Mouse (Mus musculus) right cerebral cortex, postnatal 4 days (tissue): ENCODE data around the gene Dtnb.

ENCODE experiments used
- DNase-seq: peaks from one replicate; pipeline ENCODE4 v3.0.0-alpha.2; 2022

Dtnb gene

GRCm38 (mm10) chr12:3573410-3573809, 1.2 kb downstream of the Dtnb start:
- no peak for DNase-seq

GRCm38 (mm10) chr12:3574670-3575069, 2.5 kb downstream of the Dtnb start:
- DNase-seq, result no peak

- no peak for DNase-seq
These were observed 7.9 kb downstream of the Dtnb start for GRCm38 (mm10) chr12:3579958-3580530.

- DNase-seq, result no peak
These were observed 10.4 kb downstream of the Dtnb start for GRCm38 (mm10) chr12:3582604-3583003.

DNA sequence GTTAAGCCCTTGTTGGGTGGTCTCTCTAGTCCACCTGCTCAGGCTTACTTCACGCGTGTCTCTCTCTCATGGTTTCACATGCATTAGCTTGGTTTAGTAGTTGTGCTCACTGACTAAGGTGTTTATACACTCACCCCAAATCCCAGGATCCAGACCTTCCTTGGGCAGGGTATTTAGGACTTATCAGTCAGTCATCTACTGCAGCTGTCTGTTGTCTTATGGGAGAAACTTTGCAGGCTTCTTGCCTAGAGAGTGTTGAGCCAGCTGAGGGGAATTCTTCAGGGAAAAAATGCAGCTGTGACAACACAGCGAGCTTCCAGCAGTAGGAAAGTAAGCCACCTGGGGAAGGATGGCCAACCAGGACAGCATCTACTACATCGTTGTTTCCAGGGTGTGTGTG, 13.3 kb downstream of the Dtnb start:
- DNase-seq, result no peak

DNA sequence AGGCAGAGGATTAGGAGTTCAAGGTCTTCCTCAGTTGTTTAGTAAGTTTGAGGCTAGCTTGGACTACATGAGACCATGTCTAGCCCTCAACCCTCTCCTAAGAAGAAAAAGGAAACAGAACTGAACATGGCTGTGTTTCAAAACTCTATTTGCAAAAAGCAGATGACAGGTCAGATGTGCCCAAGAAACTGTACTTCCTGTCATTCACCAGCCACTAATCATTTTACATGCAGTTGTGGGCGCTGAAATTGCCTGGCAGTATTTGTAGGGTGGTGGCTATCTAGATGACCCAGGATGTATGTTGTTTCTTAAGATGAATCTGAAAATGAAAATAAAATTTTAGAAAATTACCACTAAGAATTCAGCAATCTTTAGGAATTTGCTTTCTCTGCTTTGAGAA, 14.8 kb downstream of the Dtnb start:
- DNase-seq, result no peak

DNA sequence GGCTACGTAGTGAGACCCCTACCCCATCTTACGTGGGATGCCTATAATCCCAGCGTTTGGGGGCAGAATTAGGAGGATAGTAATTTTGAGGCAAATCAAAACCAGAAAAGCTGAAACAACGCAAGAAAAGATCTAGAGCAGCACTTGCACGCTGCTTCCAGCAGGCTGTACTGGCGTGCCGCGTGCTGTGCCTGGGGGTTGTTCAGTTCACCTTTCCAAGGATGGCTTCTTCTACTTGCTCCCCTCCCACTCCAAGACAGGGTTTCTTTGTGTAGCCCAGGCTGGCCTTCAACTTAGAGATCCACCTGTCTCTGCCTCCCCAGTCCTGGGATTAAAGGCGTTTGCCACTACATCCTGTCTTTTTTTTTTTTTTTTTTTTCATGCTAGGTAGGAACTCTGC, 17.9 kb downstream of the Dtnb start:
- no peak for DNase-seq

DNA sequence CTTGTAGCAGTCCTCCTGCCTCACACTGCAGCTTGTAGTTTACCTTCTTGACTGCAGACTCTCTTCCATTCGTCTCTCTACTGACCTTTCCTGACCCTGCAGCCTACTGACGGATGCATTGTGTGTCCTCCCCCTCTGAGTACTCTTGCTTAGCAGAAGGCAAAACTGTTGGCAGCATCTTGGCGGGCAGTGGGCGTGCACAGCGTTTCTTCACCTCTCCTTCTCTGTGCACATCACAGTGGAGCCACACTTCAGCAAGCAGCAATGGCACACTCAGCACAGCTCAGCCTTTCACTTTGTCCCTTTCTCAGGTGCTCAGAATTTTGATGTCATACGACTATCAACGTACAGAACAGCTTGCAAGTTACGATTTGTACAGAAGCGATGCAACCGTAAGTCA, 19.4 kb downstream of the Dtnb start:
- DNase-seq, result no peak

- no peak for DNase-seq
These were observed 30.6 kb downstream of the Dtnb start for GRCm38 (mm10) chr12:3602786-3603185.

GRCm38 (mm10) chr12:3606202-3606601, 34.0 kb downstream of the Dtnb start:
- no peak for DNase-seq

GRCm38 (mm10) chr12:3609747-3610146, 37.6 kb downstream of the Dtnb start:
- DNase-seq, result no peak

DNA sequence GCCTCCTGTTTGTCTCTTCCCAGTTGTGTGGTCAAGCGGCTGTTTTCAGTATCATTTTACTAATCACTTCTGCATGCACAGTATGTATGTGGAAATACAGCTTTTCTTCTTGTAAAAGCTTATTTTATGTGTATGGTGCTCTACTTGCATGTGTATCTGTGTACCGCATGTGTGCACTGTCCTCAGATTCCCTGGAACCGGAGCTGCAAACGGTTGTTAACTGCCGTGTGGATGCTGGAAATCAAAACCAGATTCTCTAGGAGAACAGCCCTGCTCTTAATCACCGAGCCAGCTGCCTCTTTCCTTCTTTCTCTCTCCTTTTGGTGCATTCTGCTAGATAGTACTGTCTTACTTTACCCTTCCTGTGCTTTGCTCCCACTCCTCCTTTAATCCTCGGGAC, 39.7 kb downstream of the Dtnb start:
- DNase-seq, result no peak

DNA sequence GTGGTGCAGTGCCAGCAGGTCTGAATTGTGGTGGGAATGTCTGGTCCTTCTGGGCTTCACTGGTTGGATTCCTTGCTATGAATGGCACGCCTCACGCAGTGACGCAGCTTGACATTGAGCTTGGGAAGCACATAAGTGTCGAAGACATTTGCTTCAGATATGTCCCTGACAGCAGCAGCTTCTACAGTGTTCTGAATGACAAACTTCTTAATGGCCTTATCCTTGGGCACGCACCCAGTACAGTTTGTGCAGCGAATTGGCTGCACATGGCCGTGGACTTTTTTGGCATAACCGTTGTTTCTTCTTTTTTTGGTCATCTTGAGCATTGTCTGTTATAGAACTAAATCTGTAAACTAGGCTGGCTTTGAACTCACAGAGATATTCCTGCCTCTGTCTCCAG, 42.9 kb downstream of the Dtnb start:
- DNase-seq, result no peak

DNA sequence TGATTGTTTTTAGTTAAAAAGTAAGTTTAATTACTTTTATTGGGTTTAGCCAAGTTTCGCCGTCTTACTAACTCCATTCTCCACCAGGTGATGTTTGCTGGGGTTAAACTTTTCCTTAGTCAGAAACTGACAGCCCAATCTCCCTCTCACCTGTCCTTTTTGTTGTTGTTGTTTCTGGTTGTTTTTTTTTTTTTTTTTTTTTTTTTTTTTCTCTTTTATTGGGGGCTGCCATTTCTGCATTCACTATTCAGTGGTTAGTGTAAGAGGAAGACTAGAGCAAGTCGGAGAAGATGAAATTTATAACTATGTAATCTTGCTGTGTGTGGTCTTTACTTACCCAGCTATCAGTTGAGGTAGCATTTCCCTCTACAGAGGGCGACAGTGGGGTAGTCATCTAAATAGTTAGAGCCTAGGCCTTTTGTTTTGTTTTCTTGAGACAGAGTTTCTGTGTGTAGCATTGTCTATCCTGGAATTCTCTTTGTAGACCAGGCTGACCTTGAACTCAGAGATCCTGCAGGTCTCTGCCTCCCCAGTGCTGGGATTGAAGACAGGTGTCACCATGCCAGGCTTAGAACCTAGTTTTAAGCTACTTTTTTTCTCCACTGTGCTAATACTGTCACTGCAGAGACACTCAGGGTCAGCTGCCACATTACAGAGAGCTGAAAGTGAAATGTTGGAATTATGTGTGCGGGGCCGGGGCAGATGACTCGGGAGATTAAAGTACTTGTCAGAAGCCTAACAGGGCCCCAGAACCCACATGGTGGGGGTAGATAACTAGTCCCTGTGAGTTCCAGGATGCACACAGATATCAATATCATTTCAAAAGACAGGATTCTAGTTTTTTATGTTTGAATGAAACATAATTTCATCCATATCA, 46.2 kb downstream of the Dtnb start:
- DNase-seq, result no peak

- no peak for DNase-seq
These were observed 46.8 kb downstream of the Dtnb start for GRCm38 (mm10) chr12:3619021-3619367.

GRCm38 (mm10) chr12:3626880-3627279, 54.7 kb downstream of the Dtnb start:
- DNase-seq, result no peak

DNA sequence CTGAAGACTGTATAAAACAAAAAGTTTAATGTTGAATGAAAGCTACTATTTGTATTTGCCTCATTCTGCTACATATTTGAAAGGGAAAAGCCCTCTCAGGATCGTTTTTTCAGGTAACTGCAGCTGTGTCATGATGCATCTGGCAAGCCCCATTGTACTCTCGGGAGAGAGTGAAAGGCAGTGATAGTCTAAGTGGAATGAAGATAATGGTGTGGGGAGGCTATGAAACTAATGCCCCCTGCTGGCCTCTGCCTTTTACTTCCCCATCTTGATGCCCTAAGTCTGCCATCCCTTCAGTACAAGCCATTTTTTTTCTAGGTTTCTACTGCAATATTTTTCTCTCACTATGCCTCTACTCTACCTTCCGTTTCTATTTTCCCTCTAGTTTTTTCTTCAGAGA, 69.8 kb downstream of the Dtnb start:
- no peak for DNase-seq

DNA sequence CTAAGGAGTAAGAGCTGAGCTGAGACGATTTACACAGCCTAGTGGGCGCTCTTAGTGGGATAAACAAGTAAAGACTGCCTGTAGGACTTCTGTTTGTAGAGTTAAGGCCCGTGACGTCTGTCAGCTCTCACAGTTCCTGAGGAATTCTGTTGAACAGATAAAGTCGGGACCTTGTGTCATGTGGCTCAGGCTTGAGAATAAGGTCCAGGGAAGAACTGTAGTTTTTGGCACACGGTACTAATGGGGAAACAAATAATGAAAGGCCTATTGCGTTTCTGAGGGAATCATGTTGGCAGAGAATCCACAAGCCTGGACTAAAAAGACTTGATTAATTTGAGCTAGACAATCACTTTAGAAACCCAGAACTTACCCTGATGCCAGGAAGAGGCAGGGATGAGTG, 84.6 kb downstream of the Dtnb start:
- DNase-seq, result no peak

- no peak for DNase-seq
These were observed 85.1 kb downstream of the Dtnb start for GRCm38 (mm10) chr12:3657234-3657633.

- no peak for DNase-seq
These were observed 85.6 kb downstream of the Dtnb start for GRCm38 (mm10) chr12:3657786-3658185.

- no peak for DNase-seq
These were observed 87.6 kb downstream of the Dtnb start for GRCm38 (mm10) chr12:3659554-3660311.

DNA sequence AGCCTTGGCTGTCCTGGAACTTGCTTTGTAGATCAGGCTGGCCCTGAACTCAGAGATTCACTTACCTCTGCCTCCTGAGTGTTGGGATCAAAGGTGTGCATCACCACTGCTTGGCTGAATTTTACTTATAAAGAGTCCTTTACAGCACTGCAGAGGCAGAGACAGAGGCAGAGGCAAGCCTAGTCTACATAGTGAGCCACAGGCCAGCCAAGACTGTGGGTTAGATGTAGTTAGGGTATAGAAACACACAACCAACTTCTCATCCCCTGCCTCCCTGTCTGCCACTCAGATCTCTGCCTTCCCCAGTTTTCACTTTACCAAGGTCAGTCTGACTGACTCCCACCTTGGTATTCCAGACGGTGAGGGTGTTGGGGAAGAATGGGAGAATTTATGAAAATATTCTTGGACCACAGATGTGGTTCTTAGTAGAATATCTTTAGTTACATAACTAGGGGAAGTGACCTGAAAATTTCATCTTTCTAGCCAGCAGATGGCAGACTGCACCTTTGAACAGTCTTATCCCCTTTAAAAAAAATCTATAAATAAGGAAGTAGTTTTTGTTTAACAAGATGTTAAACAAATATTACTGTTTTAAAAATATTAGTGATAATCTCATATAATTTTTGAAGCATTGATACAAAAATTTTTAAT, 88.9 kb downstream of the Dtnb start:
- DNase-seq, result no peak

DNA sequence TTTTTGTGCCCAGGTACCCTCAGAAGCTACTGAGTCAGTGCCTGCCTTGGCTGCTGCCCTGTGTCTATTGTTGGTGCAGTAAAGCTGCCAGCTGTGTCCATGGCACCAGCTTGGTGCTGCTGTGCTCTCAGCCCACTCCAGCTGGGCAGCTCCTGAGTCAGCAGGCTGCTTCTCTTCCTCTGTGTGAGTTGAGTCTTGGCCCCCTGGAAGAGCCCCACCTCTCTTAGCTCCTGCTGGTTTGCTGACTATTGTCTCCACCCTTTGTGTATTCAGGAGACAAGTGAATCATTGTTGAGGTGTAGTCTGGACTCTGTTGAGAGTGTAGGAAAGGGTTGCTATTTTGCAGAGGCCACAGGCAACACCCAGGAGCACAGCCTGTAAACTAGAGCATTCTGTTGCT, 90.5 kb downstream of the Dtnb start:
- no peak for DNase-seq

DNA sequence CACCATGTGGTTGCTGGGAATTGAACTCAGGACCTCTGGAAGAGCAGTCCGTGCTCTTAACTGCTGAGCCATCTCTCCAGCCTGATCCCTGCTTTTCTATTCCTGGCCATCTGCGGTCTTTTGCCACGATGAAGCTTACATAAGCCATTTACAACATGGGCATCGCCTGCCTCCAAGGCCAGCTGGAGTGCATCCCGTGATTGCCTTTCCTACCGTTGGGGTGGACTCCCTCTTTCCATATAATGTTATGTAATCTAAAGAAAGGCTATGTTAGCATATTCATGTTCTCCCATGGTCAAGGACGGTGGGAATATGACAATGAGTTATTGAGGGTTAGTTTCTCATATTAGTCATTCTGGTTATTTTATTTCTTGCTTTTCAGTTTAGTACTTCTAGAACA, 91.2 kb downstream of the Dtnb start:
- no peak for DNase-seq
